Mouse (Mus musculus) neural tube, embryonic 14.5 days (tissue): ENCODE data around the gene Nrp2. TPM values are rescaled to one million over a fixed set of nuclear protein-coding genes. Genes with fewer than 3 reads are reported as not detected.

Experiments
- ATAC-seq: fragments of 200-750 bp; cut with Nextera tagmentation; 2 replicates; pipeline ENCODE4 v1.8.0; 2017; ENCODE audit warnings: low read depth, mild to moderate bottlenecking, moderate TSS enrichment, moderate library complexity
- H3K27ac ChIP-seq: fragments of 300-500 bp; sonication (generic); 2 replicates; pipeline ENCODE4 v1.5.1; 2014; ENCODE audit warnings: low read depth, mild to moderate bottlenecking, control low read depth, low read length, moderate library complexity, mixed read lengths
- H3K27me3 ChIP-seq: fragments of 300-500 bp; sonication (generic); 2 replicates; pipeline ENCODE4 v1.6.1; 2014; ENCODE audit warnings: low read length; ENCODE audit not compliant: control insufficient read depth, insufficient read depth
- H3K36me3 ChIP-seq: fragments of 300-500 bp; sonication (generic); 2 replicates; pipeline ENCODE4 v1.6.1; 2014; ENCODE audit warnings: low read length, mixed read lengths; ENCODE audit not compliant: control insufficient read depth, insufficient read depth
- H3K4me1 ChIP-seq: fragments of 300-500 bp; sonication (generic); 2 replicates; pipeline ENCODE4 v1.6.1; 2014; ENCODE audit warnings: low read length; ENCODE audit not compliant: control insufficient read depth, insufficient read depth
- H3K4me2 ChIP-seq: fragments of 300-500 bp; sonication (generic); 2 replicates; pipeline ENCODE4 v1.6.1; 2014; ENCODE audit warnings: mild to moderate bottlenecking, low read depth, low read length, control low read depth
- H3K4me3 ChIP-seq: fragments of 300-500 bp; sonication (generic); 2 replicates; pipeline ENCODE4 v1.5.1; 2014; ENCODE audit warnings: low read depth, low read length, control low read depth, mixed read lengths
- H3K9ac ChIP-seq: fragments of 300-500 bp; sonication (generic); replicated peaks from 2 replicates; pipeline ENCODE4 v1.6.1; 2014; ENCODE audit warnings: low read depth, mild to moderate bottlenecking, control low read depth, low read length, mixed read lengths
- H3K9me3 ChIP-seq: fragments of 300-500 bp; sonication (generic); 2 replicates; pipeline ENCODE4 v1.6.1; 2016; ENCODE audit warnings: low read length; ENCODE audit not compliant: control insufficient read depth
- WGBS: fragments of 180-500 bp; shearing (Covaris S2); extraction: QIAGEN DNeasy Blood & Tissue Kit; methylation state at CpG from one replicate; pipeline ENCODE4 v1.1.7; 2014; 5-methylcytosine and 5-hydroxymethylcytosine counted together
- polyA plus RNA-seq: library from polyadenylated mRNA; unstranded; fragments of >200 nt; fragmentation: Nextera tagmentation; extraction: Ambion mirVana; gene quantifications from 2 replicates; pipeline ENCODE4 v1.2.1, GENCODE M21; 2014

Gene Nrp2
- polyA plus RNA-seq, 1 experiment from 2014 or later = 35.8 TPM

- no peak for ATAC-seq
- Histone ChIP-seq H3K27ac (no peak overlapping the region), H3K4me2 (no peak overlapping the region), H3K4me3 (no peak overlapping the region), H3K9ac (no peak overlapping the region), H3K27me3 (no peaks in the 10 kb centered on the region), H3K36me3 (no peaks in the 10 kb centered on the region), H3K9me3 (no peaks in the 10 kb centered on the region), H3K4me1 (no peaks in the 10 kb centered on the region)
- WGBS = 97% methylated on average over 1 of the region's 1 CpGs
Observed at GRCm38 (mm10) chr1:62833356-62833755, 130.3 kb downstream of the Nrp2 start.

GRCm38 (mm10) chr1:62834443-62835185 is 131.5 kb downstream of the Nrp2 start:
- Histone ChIP-seq H3K9me3 (no peaks in the 10 kb centered on the region), H3K27me3 (no peaks in the 10 kb centered on the region), H3K4me2 (no peak overlapping the region), H3K27ac (no peak overlapping the region), H3K4me3 (no peak overlapping the region), H3K9ac (no peak overlapping the region), H3K4me1 (no peaks in the 10 kb centered on the region), H3K36me3 (no peaks in the 10 kb centered on the region)
- WGBS = 88% methylated on average over 1 of the region's 1 CpGs
- ATAC-seq = no peak

- ATAC-seq = no peak
- Histone ChIP-seq H3K27ac (no peak overlapping the region), H3K9me3 (no peaks in the 10 kb centered on the region), H3K27me3 (no peaks in the 10 kb centered on the region), H3K36me3 (no peaks in the 10 kb centered on the region), H3K4me2 (no peak overlapping the region), H3K9ac (no peak overlapping the region), H3K4me1 (no peaks in the 10 kb centered on the region), H3K4me3 (no peak overlapping the region)
- 90% methylated on average over 3 of the region's 3 CpGs for WGBS
Observed at GRCm38 (mm10) chr1:62838083-62838482, 135.0 kb downstream of the Nrp2 start.

- Histone ChIP-seq H3K9me3 (no peaks in the 10 kb centered on the region), H3K4me3 (no peak overlapping the region), H3K27ac (no peak overlapping the region), H3K36me3 (no peaks in the 10 kb centered on the region), H3K9ac (no peak overlapping the region), H3K4me1 (no peaks in the 10 kb centered on the region), H3K4me2 (no peak overlapping the region), H3K27me3 (no peaks in the 10 kb centered on the region)
- ATAC-seq = no peak
- 33% methylated on average over 2 of the region's 2 CpGs for WGBS
Observed at GRCm38 (mm10) chr1:62838631-62839030, 135.5 kb downstream of the Nrp2 start.

- ATAC-seq = no peak
- H3K27me3 ChIP-seq = no peaks in the 10 kb centered on the region
- 94% methylated on average over 4 of the region's 4 CpGs for WGBS
- H3K4me2 ChIP-seq = no peak overlapping the region
- no peaks in the 10 kb centered on the region for H3K9me3 ChIP-seq
- no peak overlapping the region for H3K9ac ChIP-seq
- H3K4me1 ChIP-seq = no peaks in the 10 kb centered on the region
- H3K36me3 ChIP-seq = no peaks in the 10 kb centered on the region
- H3K4me3 ChIP-seq = no peak overlapping the region
- no peak overlapping the region for H3K27ac ChIP-seq
Observed at GRCm38 (mm10) chr1:62843215-62843614, 140.1 kb downstream of the Nrp2 start.

GRCm38 (mm10) chr1:62850990-62851940 is 148.2 kb downstream of the Nrp2 start:
- Histone ChIP-seq H3K9ac (no peak overlapping the region), H3K27ac (peak overlapping the region; percentile 39), H3K4me2 (peak overlapping the region; percentile 2; the same call in 1 of the 2 replicates), H3K4me1 (peaks cover 7% of the 10 kb centered on the region; the same call in 1 of the 2 replicates), H3K27me3 (no peaks in the 10 kb centered on the region), H3K9me3 (no peaks in the 10 kb centered on the region), H3K4me3 (no peak overlapping the region), H3K36me3 (no peaks in the 10 kb centered on the region)
- 4% methylated on average over 8 of the region's 8 CpGs for WGBS
- peak; percentile 90; the same call in 1 of the 2 replicates for ATAC-seq

GRCm38 (mm10) chr1:62853362-62853761 is 150.3 kb downstream of the Nrp2 start:
- H3K9me3 ChIP-seq = no peaks in the 10 kb centered on the region
- ATAC-seq = no peak
- H3K27me3 ChIP-seq = no peaks in the 10 kb centered on the region
- H3K36me3 ChIP-seq = no peaks in the 10 kb centered on the region
- no peak overlapping the region for H3K27ac ChIP-seq
- 83% methylated on average over 9 of the region's 9 CpGs for WGBS
- no peak overlapping the region for H3K4me2 ChIP-seq
- no peak overlapping the region for H3K4me3 ChIP-seq
- no peak overlapping the region for H3K9ac ChIP-seq
- peaks cover 7% of the 10 kb centered on the region; the same call in 1 of the 2 replicates for H3K4me1 ChIP-seq

- Histone ChIP-seq H3K4me3 (no peak overlapping the region), H3K4me2 (no peak overlapping the region), H3K27me3 (no peaks in the 10 kb centered on the region), H3K9ac (no peak overlapping the region), H3K36me3 (no peaks in the 10 kb centered on the region), H3K9me3 (no peaks in the 10 kb centered on the region), H3K27ac (no peak overlapping the region), H3K4me1 (peaks cover 7% of the 10 kb centered on the region; the same call in 1 of the 2 replicates)
- ATAC-seq = no peak
- 85% methylated on average over 4 of the region's 4 CpGs for WGBS
Observed at GRCm38 (mm10) chr1:62853996-62854395, 150.9 kb downstream of the Nrp2 start.

GRCm38 (mm10) chr1:62859098-62859497 is 156.0 kb downstream of the Nrp2 start:
- no peaks in the 10 kb centered on the region for H3K4me1 ChIP-seq
- H3K27ac ChIP-seq = no peak overlapping the region
- H3K27me3 ChIP-seq = no peaks in the 10 kb centered on the region
- no peaks in the 10 kb centered on the region; the same call in 1 of the 2 replicates for H3K9me3 ChIP-seq
- H3K4me3 ChIP-seq = no peak overlapping the region
- no peak overlapping the region for H3K4me2 ChIP-seq
- H3K9ac ChIP-seq = no peak overlapping the region
- 39% methylated on average over 2 of the region's 2 CpGs for WGBS
- no peak for ATAC-seq
- H3K36me3 ChIP-seq = no peaks in the 10 kb centered on the region
